Mouse (Mus musculus) lung, adult 2 months (tissue): ENCODE measurements around the gene Myh6.

Experiments
- CTCF ChIP-seq: fragments of 200-500 bp; IDR thresholded peaks from 2 replicates; pipeline ENCODE4 v1.5.1; 2011; ENCODE audit warnings: mild to moderate bottlenecking, low read length, control low read depth; ENCODE audit not compliant: insufficient read depth
- POLR2A ChIP-seq: fragments of 200-500 bp; IDR thresholded peaks from 2 replicates; pipeline ENCODE4 v1.6.1; 2011; ENCODE audit warnings: low read depth, mild to moderate bottlenecking, control low read depth, low read length, borderline replicate concordance; ENCODE audit errors: extremely low read depth

DNA sequence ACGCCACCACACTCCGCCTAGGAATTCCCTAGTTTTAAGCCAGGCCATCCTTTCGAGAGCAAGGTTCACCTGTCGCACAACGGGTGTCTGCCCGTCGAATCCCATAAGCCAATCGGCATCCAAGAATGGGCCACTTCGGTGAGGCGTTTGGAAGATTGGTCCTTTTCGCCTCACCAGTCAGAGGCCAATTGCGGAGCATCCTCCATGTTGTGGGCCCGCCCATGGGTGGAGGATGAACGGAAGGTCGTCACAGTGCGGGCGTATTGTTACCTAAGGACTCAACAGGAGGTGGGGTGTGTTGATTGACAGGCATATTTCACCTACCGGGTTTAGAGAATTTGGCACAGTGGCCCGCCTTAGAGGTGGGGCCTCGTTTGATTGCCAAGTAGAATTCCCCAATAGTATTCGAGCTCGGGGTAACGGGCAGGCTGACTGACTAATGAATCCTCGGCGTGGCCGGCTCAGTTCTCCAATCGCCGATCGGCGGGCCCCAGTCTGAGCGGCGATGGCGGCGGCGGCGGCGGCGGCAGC is 73.0 kb downstream of the Myh6 start:
- no peak for TF ChIP-seq CTCF
- TF ChIP-seq POLR2A = peak; percentile 93; the same call in 1 of the 2 replicates
